Mouse (Mus musculus): ENCODE data around the gene Ankra2. TPM values are rescaled to one million over a fixed set of nuclear protein-coding genes. Genes with fewer than 3 reads are reported as not detected.

The Ankra2 gene
- 10 to 100 TPM; 21.3 to 24.5 TPM for polyA plus RNA-seq (2017; shearing (Covaris generic))

DNA sequence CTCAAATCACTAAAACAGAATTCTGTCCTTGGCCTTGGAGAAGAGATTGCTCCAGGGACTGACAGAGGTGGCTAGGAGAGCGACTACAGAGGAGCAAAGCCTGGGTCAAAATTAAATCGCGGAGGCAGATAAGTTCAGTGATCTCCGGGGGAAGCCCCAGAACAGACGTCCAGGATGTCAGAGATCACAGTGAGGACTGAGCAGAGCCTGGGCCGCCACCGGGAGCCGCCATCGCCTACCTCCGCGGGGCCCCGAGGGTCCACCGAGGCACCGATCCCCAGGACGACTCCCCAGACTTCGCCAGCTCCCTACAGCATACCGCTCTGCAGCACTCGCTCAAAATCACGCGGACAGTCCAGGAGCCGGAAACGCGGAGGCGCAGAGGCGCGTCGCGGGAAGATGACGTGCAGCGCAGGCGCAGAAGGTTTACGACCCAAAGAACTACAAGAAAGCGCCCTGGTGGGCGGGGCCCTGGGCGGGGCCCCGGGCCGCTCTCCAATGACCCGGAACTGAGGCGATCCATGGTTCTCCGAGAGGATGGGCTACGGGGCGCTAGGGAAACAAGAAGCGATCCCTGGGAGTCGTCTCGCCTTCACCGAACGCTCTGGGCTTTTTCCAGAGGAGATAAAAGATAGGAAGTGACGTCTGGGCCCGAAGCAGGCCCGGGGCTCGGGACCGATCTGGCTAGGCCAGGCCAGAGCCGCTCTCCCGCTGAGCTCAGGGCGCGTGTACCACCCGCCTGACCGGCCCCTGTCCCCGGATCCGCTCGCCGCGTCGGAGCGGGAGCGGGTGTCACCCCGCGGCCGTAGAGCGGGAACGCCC lies at the start of gene Ankra2, which contains the start of gene Utp15:
Gene Ankra2 (plus strand): TSS at position 439 of the 822 bp plus-strand sequence.
Gene Utp15 (minus strand): TSS at position 406 of the 822 bp plus-strand sequence.
- peak; percentile 92 for ATAC-seq

DNA sequence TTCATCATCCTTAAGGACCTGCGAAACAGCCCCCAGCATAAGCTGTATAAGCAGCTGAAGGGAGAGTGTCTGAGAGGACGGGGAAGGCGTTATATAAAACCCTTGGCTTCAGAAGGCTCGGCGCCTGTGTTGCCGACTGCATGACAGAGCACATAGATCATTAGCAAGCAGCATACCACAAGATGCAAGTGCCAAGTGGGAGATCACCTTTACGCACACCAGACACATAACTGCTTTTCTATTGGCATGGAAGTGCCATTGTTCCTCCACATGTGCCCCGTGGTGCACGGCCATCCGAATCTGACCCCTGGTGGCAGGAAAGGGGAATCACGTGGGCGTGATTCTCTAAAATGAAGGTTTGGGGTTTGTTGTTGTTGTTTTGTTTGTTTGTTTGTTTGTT lies 40.0 kb upstream of the Ankra2 start:
- ATAC-seq = no peak

DNA sequence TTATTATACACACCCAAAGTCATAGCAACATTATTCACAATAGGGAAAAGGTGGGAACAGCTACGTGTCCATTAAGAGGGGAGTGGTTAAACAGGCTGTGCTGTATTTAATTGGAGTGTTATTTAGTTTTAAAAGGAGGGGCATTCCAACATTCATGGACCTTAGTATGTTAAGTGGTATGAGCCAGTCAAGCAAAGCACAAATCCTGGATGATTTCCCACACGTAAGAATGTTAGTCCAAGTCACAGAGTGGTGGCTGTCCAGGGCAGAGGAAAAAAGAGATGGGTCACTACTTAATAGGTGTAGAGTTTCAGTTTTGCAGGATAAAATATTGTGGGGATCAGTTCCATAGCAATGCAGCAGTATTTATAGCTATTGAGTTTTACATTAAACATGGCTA lies 36.6 kb upstream of the Ankra2 start:
- ATAC-seq = no peak

DNA sequence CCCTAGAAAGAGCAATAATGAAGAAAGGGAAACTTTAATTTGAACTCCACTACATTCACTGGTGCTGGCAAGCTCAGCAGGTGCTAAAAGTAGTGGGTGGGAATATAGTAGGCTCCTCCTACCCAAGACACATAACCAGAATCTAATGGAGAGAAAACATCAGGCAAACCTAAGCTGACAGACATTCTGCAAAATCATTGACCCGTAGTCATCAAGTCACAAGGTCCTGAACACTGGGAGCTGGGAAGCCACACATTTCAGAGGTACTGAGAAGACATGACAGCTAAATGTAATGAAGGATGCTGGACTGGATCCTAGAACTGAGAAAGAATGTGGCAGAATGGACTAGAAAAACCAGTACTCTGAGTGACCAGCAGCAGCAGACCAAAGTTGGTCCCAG lies 32.4 kb upstream of the Ankra2 start:
- no peak for ATAC-seq

DNA sequence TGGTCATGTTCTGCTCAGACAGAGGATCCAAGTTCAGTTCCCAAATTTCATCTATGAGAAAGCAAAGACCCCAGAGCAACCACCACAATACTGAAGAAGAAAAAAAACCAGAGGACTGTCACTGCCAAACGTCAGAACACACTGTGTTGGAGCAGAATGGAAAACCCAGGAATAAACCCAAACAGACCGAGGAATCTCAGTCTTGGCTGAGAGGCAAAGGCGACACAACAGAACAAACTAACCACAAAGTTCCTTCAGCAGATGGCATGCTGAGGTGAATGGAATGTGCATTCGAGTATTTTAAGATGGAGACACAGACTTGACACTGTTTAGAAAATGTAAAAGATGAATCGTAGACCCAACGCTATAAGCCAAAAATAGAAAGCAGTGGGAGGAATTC lies 27.4 kb upstream of the Ankra2 start:
- ATAC-seq = no peak

DNA sequence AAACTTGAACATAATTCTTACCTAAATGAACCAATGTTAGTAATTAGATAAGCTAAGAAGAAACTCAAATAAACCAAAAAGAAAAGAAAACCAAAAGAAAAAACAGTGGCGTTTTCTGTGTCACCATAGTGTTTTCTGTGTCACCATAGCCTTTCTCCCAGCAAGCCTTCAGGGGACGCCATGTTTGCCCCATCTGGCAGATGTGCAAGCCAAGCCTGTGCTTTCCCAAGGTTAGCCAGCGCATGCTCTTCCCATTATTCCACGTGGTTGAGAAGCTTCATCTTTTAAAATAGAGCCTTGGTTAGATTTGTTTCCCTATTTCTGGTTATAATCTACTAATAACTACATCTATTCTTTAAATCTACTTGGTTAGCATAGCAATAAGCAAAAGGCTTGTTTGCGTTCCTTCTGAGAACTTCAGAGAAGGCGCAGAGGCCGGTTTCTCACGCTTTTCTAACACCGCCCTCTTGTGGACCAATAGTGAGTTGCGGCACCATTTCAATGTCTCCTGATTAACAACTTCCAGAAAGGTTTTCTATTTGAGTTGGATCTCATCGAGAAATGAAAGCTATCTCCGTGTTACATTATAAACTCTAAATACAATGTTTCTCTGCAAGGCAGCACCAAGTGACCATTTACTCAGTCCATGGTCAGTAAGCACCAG lies 22.8 kb upstream of the Ankra2 start:
- peak; percentile 43 for ATAC-seq

DNA sequence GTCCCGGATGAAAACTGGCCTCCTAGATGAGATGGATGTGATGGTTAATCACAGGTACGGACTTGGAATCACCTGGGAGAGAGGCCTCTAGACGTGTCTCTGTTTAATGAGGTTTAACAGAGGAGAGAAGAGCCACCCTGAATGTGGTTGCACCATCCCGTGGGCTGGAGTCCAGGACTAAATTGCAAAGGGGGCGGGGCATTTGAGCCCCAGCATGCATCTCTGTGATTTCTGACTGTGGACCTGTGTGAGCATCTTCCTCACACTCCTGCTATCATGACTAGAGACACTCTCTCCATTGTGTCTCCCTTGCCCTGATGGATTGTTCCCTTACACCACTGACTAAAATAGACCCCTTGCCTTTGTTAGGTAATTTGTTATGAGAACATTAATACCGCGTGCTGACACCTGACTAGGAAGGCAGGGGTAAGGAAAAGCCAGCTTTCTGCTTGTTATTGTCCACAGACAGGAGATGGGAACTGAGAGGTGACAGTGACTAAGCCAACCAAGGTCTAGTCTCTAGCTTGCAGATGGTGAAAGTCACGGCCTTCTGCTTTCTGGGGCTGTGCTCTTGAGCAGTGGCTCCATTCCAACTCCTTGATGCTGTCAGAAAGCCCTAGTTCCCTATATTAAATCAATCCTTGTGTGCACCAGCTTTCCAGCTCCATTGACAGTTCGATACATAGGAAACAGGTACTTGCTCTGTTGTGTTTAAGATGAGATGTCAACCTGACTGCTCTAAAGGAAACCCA lies 21.2 kb upstream of the Ankra2 start:
- ATAC-seq = no peak

DNA sequence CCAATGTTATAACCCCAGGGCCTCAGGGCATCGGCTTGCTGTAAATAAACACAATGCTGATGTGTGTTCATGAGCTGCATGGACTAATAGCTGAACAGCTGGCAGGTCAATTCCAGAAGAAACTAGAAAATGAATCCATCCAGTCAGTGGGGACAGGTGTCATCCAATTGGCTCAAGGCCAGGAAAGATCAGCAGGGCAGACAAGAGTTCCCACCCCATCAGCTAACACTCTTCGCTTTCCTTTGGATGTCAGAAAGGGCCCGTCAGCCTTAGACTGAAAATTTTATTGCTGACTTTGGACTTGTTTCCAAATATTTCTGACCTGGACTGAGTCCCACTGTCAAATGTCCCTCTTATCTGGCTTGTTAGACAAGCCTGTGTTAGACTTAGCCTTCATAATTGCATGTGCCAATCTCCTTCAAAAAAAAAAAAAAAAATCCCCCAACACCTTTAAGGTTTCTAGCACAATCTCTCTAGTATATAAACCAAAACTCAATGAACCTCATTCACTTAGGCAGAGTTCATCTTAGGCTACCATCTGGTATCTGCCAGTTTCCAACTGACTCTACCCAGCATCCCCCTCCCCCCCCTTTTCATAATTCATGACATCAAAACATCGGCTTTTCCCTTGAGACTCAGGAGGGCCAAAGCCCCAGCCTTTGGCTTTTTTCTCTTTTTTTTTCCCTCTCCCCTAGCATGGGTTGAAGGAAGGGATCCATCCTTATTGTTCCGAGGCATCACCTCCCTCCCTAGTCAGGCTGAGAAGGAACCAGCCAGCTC lies 18.1 kb upstream of the Ankra2 start:
- ATAC-seq = no peak

DNA sequence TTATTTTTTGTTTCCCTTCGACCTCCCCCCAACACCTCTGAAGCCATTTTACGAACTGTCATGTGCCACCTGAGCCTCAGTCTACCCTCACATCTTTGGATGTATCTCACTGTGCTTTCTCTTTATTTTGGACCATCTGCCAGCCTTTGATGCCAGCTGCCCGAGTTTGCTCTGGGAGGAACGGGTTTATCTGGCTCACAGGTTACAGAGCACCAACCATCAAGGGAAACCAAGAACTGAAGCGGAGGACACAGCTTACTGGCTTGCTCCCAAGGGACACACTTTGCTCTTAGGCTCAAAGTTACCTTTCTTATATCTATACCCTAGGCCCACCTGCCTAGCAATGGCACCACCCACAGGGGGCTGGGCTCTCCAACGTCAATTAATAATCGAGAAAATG lies 17.5 kb upstream of the Ankra2 start:
- no peak for ATAC-seq

DNA sequence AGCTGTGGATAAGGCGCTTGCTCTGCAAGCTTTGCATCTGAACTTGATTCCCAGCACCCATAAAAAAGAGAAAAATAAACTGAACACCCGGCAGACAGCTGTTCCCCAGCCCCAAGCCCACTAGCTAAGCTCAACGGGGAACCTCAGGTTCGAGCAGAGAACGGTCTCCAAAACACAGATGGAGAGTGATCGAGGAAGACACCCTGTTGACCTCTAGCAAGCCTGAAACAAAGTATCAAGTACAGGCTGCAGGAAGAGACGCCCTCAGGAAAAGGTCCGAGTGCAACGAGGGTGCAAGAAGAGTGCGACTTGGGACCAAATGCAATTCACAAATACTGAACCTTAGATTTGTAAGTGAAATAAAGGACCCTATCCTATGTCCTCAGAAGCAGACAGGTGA lies 13.3 kb upstream of the Ankra2 start:
- ATAC-seq = no peak

DNA sequence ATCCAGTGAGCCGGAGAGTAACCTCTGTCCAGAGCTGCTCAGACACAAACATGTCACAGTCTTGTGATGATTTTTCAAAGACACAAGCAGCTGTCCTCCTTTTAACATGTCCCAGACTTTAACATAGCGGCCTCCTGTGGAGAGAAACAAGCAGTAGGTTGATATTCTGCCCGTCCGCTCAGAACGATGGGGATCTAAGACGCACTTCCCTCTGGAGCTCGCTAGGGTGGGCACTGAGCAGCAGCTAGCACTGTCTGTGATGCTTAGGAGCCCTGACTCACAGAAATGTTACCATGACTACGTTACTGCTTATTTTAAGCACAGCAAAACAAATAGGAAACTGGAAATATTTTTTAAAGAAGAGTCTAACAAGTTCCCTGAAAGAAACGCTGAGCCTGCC lies 8.0 kb upstream of the Ankra2 start:
- ATAC-seq = no peak

DNA sequence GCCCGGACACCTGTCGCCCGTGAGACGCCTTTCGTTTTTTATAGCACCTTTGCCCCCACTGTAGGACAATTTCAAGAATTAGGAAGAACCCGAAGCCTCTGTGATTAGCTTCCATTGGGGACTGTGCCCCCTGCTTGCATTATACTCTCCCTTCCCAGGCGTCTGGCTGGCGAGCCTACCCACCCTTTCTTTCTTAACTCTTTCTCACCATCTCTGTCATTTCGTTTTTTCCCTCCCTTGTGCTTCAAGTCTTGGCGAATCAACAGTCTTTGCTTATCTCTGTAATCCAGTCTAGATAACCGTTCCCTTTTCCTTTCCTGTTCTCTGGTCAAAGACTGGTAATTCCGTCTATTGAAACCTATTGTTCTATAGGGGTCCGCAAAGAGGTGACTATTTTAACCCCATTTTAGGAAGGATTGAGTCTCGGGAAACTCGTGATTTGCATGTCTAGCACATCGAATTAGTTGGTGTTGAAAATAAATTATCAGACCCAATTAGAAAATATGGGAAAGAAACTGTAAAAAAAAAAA lies 649 bp downstream of the Ankra2 start:
- no peak for ATAC-seq

DNA sequence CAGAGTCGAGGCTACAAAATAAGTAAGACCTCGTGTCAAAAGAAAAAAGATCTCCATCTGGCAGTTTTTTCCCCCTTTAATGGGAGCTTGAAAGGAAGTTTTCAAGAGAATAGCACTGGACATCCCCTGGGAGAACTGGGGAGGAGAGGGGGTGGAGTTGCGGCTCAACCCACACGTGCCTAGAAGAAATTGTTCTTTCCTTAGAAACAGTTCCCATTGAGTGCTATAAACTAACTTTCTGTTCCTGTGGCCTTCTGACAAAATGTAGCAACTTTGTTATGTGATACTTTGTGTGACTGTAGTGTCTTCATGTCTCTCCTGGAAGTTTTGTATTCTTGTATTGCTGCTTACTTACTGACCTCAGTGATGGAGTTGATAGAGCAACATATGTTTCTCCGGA lies 1.2 kb downstream of the Ankra2 start:
- ATAC-seq = no peak

DNA sequence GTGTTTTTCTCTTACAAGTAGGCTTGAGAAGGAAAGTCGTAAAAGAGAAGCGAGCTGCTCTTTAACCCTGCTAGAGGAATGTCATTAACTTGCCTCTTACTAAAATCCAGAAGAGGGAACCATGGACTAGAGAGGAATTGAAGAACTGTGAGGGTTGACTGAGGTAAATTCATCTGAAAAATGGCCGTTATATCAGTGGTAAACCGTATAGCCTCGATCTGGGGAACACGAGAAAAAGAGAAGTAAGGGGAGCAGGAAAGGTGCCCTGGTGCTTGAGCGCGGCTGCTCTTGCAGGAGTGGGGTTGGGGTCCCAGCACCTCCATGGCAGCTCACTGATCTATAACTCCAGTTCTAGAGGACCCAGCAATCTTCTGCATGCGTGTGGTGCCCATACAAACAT lies 11.1 kb downstream of the Ankra2 start:
- no peak for ATAC-seq

DNA sequence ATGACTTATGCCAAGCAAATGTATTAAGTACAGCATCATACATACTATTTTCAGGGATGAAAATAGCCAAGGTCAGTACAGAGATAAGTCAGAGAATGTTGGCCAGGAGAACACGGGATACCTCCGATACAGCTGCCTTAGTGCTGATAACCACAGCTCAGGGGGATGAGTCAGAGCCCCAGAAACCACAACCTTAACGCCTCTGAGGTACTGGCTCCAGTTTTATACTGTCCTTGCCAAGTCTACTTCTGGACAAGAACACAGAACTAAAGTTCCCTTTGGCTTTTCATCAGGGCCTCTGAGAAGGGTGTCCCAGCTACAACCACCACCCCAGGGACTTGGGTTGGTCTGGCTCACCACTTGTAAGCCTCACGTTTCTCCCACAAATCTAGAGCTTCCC lies 12.8 kb downstream of the Ankra2 start:
- no peak for ATAC-seq

DNA sequence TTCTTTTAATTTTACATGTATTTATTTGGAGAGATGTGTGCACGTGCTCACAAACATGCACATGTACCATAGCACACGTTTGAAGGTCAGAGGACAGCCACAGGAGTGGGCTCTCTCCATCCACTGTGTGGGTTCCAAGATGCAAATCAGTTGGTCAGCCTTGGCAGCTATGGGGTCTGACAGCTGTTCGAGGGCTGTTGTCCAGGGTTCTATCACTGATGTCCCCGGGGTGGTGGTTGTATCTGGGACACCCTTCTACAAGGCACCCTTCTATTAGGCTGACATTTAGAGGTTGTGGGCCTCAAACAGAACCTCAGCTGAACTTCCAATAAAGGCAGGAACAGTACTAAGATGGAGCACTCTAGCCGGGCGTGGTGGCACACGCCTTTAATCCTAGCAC lies 13.4 kb downstream of the Ankra2 start:
- no peak for ATAC-seq

DNA sequence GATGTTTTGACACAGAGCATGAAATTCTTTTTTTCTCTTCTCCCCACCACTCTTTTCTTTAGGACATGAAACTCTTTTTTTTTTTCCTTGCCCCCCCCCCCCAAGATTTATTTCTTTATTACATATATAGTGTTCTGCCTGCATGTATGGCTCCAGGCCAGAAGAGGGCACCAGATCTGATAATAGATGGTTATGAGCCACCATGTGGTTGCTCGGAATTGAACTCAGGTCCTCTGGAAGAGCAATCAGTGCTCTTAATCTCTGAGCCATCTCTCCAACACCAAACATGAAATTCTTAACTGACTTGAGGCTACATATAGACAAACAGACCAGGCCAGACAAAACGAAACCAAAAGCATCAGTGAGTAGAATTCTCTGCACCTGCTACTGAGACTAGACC lies 14.6 kb downstream of the Ankra2 start:
- peak; percentile 41 for ATAC-seq

DNA sequence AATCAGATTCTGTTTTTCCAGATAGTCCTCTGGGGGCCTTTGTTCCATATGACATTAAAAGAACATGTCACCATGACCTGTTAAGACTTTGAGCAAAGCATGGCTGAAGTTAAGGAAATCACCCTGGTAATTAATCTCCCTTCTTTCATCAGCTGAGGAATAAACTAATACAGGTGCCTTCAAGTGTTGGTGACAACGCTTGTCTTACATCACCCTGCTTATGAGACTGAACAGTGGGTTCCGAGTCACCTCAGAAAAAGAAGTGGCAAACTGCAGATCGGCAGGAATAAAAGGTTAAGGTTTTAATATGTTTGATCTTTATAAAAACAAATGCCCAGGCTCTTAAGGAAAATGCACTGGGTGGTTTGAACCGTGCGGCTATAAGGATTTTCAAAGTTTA lies 16.8 kb downstream of the Ankra2 start, which contains the start of gene Gm21976:
Gene Gm21976 (plus strand): TSS at position 202 of the 400 bp plus-strand sequence.
- no peak for ATAC-seq

DNA sequence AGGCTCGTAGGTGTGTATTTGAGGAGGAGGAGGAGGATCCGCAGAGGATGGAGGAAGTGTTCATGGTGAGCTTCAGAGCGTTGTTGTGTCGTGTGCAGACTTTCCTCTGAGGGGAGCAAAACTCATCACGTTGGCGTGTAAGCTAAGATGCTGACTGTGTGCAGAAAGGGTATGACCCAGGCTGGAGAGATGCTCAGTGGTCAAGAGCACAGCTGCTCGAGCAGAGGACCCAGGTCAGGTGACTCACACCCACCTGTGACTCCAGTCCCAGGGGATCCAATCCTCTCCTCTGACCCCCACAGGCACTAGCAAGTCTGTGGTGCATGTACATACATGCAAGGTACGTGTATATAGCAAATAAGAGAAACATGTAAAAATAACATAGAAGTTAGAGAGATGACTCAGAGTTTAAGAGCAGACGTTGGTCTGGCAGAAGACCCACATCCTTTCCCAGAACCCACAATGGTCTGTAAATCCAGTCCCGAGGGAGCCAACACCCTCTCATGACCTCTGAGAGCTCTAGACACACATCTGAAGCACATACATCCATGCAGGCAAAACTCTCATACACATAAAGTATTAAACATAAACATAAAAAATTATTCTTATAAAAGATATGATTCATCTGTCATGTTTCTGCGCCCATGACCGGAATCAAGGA lies 18.2 kb downstream of the Ankra2 start:
- ATAC-seq = no peak

DNA sequence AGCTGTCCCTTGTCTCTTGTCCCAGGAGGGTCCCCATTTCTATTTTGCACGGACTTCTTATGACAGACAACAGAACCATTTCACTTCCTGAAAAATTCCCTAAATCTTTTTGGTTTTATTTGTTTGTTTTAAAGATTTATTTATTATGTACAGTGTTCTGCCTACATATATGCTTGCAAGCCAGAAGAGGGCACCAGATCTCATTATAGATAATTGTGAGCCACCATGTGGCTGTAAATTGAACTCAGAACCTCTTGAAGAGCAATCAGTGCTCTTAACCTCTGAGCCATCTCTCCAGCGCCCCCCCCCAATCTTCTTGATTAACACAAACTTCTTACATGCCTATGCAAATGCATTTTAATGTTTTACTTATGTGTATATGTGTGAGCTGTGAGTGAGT lies 27.8 kb downstream of the Ankra2 start:
- ATAC-seq = no peak

DNA sequence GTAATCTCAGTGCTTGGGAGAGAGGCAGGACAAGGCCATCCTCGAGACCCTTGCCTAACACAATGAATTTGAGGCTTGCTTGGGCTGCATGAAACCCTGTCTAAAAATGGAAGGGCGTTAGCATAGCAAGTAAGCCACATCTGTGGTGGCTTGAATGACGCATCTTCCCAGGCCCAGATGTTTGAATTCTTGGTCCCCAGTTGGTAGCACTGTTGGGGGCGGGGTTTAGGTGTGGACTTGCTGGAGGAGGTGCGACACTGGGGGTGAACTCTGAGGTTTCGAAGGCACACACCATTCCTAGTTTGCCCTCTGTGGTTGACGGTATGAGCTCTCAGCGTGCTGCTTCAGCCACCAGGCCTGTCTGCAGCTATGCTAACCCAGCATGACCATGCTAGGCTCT lies 28.8 kb downstream of the Ankra2 start:
- ATAC-seq = no peak

DNA sequence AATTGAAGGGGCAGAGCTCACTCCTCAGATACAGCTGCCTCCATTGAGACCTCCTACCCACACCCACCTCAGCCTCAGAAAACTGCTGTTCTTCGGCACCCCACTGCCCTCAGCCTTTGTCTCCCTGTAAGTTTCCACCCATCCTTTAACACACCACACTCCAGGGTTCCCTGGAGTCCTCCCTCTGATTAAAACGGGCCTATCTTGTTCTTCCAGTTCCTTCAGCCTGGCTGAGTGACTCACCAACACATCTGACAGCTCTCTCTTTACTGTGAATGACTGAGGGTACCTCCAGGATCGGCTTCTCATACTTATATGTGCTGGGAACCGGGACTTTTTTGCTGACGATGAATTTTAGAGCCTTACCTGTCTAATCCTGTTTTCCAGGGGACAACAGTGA lies 33.2 kb downstream of the Ankra2 start:
- ATAC-seq = no peak
